Mouse (Mus musculus) right cerebral cortex, postnatal 4 days (tissue): Measurements from ENCODE around the gene Tceal8.

Experiments
- DNase-seq: peaks from one replicate; pipeline ENCODE4 v3.0.0-alpha.2; 2022

The Tceal8 gene

GRCm38 (mm10) chrX:136127038-136127743, 45.0 kb downstream of the Tceal8 start:
- no peak for DNase-seq
